Mouse (Mus musculus) cerebellum, postnatal 25 days (tissue): ENCODE data around the gene Rnf145.
A peak's percentile ranks its signal among the peaks of the same experiment; 100 is the strongest.

Experiments used
- DNase-seq, 2 experiments: peaks; one replicate each; pipeline ENCODE4 v3.0.0; 2021; ENCODE audit warnings: mixed read lengths in 2 of 2

Gene Rnf145

DNA sequence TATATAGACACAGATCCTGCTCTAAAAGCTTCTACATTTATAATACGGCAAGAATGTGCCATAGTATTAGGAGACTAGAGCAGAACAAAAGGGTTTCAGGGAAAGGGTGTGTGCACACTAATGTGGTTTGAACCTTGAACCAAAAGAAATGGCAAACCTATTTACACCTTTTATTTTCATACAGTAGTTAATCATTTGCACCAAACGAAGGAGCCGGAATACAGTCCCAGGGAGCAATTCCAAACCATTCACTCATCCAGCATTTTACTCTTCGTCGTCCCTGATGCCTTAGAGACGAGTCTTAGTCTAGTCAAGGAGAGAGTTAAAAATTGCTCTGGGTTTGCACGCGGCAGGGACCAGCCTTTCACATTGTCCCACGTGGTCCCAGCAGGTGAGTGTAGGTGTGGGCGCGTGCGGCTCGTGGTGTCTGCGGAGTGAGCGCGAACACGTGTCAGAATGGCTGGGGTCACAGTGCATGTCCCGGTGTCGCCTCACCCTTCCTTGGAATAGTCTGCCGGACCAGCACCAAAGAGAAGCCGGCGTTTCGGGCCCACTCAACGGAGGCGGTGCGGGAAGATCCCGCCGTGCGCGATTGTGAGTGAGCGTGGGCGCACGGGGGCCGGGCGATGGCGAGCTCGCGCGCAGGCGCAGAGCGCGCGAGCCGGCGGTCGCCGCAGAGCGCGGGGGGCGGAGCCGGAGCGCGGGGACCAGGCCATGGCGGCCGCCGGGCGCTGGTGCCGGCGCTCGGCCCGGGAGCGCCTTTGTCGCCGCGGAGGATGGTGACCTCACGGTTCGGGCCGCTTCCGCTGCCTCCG is at the start of gene Rnf145:
Gene Rnf145 (plus strand): TSS at position 684 of the 815 bp plus-strand sequence.
- peak; percentile 90 for DNase-seq

DNA sequence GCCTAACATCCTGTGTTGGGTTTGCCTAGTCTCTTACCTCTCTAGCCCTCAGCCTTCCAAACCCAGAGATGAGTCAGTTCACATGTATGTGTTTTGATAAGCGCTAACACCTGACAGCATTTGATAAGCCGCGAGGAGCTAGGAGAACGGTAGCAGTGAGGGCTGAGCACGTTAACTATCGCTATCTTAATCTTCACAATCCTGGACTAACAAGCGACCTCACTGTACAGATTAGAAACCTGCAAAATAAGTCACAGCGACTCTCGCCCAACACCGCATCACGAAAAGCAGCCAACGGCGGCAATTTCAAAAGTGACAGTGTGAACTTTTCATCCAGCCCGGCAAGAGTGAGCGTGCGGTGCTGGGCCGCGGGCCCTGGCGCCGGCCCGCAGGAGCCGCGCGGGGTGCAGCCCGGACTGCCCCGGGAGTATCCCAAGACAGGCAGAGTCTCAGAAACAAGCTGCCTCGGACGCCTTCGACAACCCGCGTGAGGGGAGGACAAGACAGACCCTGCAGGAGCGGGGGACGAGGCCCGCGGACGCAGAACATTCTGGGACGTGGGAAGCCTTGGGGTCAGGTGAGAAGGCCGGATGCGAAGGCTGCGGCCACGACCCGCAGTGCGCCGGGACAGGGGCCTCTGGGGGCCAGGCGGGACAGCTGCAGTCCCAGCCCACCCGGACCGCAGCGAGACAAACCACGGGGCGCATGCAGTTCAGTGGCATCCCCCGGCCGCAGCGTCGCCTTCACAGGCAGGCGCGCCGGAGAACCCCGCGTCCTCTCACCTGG is 48.9 kb upstream of the Rnf145 start:
- DNase-seq: no peak

DNA sequence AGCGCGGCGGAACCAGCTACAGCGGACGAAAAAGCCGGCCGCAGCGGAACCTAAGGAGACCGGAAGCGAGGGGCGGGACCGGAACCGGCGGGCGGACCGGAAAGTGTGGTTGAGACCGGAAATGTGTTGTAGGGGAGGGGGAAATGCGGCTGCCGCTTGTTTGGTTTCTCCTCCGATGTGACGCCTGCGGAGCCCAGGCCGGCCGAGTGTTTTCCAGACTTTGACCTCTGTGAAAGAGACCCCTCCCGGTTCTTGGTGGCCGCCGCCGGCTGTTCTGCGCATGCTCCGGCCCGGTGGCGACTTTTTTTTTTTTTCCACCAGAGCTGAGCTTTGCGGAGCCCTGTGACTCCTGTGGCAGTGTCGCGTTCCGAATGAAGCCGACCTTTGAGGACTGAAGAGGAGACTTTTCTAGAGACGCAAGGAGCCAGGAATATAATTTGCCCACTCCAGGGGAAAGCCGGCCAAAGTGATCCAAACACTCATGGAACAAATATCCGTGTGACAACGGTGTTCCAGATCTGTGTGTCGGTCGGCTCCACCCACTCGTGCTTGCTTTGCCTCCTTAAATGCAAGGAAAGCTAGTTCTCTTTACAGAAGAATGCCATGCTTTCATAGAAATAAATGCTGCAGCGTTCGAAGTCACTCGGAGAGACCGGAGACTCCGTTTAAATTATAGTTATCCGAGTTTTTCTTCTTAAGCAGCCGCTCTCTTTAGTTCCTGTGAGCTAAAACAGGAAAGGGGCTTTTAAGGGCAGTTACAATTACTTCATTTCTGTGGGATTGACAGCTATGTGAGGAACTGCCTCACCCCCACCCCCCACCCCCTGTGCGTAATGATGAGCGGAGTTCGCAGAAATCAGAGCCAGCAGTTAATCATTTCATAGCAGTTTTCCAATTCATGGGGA is 48.1 kb upstream of the Rnf145 start, which contains the start of gene Ublcp1:
Gene Ublcp1 (minus strand): TSS at position 67 of the 905 bp plus-strand sequence.
- DNase-seq: peak; percentile 94 to 95

DNA sequence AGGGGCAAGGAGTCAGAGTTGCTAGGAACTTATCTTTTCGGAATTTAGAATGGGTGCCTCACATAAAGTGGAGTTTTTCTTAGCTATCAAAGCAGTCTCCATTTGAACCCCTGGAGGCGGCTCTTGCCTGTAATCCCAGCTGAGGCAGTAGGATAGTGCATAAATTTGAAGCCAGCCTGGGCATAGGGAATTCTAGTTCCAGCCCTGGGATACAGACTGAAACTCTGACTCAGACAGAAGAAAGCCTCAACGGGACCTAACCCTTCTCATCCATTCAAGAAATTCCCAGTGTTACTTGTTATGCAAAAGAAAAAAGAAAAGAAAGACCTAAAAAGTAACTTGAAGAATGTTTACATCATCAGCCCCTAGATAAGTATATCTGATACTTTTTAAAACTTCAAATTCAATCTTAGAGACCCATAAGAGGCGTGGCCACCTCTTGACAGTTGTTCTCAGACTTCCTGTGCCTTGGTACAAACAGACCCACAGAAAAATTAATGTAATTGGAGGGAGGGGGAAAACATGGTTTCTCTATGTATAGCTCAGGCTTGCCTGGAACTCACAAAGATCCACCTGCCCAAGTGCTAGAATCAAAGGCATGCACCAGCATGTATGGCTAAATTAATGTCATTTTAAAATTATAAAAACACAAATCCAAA is 47.3 kb upstream of the Rnf145 start:
- peak; percentile 15 to 18 for DNase-seq

DNA sequence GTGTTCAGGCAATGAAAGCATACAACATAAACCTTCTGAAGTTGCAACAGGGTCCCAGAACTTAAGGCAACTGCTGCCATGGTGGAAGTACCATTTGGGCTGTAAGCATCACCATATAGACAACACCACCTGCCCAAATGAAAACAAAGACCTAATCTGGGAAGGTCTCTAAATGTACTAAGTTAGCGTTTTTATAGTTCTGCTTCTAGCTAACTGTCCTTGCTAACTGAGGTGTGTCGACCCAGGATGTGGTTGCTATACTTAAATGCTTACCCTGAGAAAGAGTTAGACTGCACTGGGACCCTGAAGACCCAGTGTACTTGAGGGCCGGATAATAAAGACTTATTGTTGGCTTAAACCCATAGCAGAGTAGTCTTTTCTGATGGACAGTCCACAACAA is 43.3 kb upstream of the Rnf145 start:
- DNase-seq: no peak

DNA sequence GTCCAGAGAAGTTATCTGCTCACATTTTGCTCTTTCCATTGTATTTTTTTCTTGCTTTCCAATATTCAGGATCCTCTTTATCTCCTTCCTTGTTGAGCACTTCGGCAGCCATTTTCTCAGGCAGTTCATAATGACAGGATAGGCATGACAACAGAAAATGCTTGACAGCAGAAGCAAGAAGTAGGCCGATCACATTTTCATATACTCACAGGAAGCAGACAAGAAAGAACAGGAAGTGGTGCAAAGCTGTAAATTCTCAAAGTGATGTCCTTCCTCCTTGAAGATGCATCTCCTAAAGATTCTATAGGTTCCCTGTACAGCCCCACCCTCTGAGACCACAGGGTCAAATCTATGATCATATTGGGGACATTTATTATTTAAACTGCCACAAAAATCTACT is 42.3 kb upstream of the Rnf145 start:
- DNase-seq: no peak

DNA sequence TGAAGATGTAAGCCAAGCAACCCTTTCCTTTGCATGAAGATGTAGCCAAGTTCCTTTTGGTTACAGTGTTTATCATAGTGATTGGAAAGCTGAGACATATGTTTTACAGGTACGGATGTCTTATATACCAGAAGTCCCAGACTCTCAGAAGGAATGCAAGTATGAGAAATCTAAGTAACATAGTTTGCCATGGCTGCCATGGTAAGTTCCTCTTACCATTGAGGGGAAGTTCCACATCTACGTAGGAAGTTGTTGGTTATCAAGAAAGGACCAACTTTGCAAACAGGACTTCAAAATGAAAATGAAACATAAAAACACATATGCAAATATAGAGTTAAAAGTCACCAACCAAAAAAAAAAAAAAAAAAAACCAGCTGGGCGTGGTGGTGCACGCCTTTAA is 40.4 kb upstream of the Rnf145 start:
- no peak for DNase-seq

DNA sequence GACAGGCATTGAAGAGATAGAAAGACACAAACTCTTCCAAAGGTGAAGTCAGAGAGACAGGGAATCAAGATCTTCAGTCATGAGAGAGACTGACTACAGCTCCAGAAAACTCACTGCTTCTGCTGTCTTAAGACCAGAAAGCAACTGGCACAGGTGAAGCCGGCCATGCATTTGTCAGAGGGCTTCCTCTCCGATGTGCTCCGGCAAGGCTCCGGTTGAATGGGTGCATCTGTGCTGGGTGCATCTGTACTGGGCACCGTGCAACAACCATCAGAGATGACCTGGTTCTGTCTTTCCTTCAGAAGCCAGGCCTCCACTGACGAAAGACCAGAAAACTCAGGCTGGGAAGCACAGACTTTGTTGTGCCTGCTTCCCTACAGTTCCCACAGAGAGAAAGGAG is 38.5 kb upstream of the Rnf145 start:
- no peak for DNase-seq

DNA sequence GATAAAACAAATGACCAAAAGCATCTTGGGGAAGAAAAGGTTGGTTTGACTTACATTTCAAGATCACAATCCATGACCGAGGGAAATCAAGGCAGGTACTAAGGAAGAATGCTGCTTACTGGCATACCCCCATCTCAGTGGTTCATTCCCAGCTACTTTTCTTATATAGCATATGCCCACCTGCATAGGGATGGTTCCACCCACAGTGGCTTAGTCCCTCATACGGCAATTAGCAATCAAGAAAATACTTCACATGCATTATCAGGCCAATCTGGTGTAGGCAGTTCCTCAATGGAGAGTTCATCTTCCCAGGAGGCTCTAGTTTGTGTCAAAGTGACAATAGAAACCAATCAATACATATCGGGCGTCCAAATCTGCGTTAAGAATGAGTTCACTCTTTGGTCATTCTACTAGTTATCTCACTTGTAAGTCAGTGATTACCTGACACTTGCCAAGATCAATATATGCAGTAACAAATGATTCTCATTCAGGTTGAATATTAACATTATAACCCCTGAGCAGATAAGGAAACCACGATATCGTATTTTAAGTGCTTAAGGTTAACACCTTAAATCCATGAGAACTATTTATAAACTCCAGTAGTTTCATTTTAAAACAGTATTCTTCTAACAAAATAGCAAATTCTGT is 33.6 kb upstream of the Rnf145 start:
- no peak for DNase-seq

DNA sequence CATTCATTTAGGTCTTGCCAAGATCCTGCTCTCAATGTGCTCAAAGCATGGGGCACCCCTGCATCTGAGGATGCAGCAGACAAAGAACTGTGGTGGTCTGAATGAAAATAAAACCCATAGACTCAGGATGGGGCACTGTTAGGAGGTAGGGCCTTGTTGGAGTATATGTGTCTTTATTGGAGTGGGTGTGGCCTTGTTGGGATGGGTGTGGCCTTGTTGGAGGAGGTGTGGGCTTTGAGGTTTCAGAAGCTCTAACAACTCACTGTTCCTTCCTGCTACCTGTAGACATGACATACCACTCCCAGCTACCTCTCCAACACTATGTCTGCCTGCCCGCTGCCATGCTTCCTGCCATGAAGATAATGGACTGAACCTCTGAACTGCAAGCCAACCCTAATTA is 29.6 kb upstream of the Rnf145 start:
- DNase-seq: no peak

DNA sequence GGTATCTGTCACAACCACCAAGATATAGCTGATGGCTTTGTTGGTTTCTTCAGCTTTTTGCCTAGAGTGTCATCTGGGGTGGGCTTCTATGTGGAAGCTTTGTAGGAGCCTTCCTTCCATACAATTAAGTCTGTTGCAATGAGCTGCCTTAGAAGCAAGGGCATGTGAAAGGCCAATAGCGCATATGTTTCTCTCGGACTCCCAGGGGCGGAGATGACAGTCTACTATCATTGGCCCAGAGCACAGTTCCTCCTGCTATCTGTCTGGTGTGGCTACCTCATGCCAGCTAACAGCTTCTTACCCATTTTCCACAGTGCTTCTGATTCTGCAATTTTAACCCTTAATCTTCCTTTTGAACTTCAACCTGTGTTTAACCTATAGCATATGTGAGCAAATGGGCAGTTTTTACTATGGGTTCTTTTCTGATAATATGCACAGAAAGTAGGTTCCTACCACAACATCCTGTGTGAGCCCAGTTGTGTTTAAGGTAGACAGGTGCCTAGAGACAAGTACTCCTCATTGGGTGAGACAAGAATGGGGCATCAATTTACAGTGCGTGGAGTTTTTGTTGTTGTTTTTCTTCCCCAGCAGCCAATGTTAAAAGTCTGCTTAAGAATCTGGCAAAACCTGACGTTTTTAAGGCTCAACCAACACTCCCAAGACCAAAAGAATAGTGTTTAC is 24.0 kb upstream of the Rnf145 start:
- DNase-seq: no peak

DNA sequence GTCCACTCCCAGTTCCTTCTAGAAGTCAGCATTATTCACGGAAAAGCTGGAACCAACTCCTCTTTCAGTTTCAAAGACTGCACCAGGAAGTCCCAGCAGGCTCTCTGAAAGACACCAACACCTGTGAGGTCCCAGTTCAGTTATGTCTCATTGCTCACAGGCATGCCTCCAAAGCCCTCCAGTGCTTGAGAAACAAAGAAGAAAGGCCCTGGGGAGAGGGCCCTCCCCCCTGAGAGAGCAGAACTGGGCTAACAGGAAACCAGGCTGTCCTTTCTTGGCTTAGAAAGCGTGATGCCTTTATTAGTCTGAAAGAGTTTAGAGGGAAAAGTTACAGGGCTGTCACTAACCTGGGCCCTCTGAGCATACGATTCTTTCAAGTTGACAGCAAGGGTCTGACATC is 22.5 kb upstream of the Rnf145 start:
- no peak for DNase-seq

DNA sequence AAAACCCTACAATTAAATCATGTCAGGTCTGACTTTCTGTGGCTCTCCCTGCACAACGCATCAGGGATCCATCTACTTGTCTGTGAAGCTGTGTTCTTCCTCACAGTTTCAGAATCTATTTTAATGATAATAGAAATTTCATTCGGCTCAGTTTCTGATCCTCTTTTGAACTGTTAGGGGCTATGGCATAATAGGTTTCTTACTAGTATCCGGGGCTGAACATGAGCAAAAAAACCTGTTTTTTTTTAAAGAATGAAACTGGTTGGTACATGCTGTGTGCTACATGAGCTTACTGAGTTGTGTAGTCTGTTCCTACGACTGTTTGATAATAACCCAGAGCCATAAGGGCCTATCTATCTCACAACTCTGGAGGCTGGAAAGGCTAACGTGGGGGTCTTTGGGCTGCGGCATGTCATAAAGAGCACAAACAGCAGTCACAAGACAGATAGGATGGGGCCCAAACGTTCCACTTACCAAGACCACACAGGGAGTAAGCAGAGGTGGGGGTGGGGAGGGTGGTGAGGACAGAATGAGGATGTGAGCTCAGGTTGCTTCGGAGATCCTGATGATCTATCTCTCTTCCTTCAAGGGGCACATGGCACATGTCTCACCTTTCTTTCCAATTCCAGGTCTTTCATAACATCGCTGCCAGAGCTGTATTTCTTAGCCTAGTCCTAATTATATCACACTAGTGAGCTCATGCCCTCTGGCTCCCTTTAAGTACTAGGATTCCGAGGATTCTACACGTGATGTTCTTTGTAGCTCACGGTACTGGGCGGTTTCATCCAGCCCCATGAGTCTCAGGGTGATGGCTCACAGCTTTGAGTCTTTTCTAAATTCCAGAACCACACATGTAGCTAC is 20.1 kb upstream of the Rnf145 start:
- DNase-seq: no peak

DNA sequence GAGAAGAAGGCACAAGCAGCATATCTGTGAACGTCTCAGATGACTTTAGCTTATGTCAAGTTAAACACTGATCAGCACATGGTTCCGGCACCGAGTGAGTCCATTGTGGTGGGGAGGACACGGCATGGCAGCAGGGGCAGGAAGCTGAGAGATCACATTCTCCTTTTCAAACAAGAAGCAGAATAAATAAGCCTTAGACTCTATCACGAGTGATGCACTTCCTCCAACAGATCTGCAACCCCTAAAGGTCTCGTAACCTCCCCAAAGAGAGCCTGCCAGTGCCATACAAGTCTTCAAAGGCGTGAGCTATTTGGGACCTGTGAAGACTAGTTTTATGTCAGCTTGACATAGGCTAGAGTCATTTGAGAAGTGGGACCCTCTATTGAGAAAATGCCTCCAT is 17.8 kb upstream of the Rnf145 start:
- DNase-seq: no peak

DNA sequence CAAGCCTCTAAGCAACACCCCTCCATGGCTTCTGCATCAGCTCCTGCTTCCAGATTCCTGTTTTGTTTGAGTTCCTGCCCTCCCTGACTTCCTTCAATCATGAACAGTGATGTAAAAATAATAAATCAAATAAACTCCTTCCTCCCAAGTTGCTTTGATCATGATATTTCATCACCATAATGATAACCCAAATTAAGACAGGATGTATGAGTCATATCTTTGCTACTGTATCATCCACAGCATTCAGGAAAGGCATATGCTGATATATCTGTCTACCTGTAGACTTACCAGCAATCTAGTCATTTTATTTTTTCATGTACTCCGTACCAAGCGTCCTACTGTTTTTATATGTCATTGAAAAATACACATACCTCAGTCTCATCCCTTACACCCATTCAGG is 17.3 kb upstream of the Rnf145 start:
- no peak for DNase-seq

DNA sequence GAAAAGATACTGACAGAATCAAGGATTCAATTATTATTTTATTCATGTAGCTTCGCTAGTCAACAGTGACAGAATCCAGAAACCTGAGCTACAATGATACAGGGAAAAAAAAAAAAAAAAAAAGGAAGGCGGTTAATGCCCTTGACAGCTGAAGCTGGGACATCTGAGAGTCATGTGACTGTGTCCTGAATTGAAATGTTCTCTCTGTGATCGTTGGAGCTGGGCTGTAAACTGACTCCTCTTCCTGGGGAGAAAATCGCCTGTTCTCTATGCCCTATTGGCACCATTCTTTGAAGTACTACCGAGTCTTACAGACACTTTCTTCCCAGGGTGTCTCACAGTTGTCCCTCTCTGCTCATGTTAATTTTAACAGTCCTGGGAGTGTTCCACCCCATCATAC is 15.8 kb upstream of the Rnf145 start:
- DNase-seq: no peak

DNA sequence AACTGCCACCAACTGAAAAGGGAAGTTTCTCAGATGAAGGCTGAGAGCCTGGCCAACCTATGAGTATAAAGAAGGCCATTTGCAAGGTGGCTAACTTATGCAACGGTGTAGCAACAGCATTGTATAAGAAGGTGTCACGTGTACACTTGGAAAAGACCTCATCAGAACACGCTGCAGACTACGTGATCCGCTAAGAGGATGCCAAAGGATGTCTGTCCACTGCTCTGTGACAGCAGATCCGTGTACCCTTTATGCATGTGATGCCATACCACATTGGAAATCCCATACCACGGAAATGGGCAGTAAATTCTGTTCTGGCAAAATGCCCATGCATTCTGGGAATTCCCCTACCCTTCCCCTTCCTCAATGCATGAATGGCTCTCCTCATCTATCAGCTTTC is 14.6 kb upstream of the Rnf145 start:
- DNase-seq: no peak

DNA sequence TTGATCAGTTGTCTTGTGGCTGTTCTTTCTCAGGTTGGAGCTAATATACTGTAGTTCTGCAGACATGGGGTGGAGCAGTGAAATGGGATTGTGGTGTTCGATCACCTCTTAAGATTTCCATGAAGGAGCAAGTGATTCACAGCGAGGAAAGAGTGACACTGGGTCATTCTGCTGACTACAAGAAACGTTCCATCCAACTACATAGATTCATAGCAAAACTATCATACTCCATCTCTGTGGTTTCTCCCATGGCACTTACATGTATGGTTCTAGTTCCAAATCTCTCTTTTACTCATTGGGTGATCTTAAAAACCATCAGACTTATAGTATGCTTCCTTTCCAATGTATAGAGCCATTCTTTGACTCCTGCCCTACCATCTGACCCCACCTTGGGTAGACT is 14.0 kb upstream of the Rnf145 start:
- no peak for DNase-seq

DNA sequence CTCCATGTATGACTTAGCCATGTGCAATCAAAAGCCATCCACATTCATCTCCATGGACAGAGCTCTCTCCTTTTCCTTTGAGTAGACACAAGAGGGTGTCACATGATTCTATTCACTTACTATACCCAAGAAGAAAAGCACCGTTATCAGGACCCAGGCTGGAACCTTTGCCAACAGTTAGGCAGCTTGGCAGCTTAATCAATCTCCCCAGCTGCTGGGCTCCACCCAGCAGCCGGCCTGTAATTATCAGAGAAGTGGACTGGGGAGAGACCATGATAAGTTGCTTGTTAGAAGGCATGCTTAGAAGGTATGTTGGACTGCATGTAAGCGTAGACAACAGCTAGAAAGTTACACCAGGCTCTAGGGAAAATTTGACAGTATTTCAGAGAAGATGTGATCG is 9.9 kb upstream of the Rnf145 start:
- no peak for DNase-seq

DNA sequence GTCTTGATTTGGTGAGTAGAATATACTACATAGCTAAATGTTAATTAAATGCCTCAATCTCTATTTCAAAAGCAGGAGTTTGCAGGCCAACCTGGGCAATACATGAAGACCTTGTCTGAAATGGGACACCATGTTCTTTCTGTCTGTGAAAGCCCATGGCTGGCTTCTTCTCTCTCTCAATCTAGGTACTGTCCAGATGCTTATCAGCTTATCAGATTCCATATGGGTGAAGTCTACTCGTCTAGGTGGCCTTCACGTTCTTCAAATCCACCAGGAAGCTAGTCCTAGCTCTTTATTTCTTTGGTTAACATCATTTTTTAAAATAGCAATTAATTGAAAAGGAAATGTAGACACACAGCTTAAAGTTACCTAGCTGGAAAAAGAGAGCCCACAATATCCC is 8.9 kb upstream of the Rnf145 start:
- DNase-seq: no peak
